Mouse (Mus musculus) liver, adult (tissue): Measurements from ENCODE around the gene Nfix.

Experiments used
- GATA4 ChIP-seq: IDR thresholded peaks from 2 replicates; pipeline ENCODE4 v1.6.1; 2014; ENCODE audit warnings: mild to moderate bottlenecking, low read length; ENCODE audit not compliant: insufficient replicate concordance

The Nfix gene

GRCm38 (mm10) chr8:84837149-84837911 lies 37.2 kb upstream of the Nfix start:
- no peak for TF ChIP-seq GATA4

DNA sequence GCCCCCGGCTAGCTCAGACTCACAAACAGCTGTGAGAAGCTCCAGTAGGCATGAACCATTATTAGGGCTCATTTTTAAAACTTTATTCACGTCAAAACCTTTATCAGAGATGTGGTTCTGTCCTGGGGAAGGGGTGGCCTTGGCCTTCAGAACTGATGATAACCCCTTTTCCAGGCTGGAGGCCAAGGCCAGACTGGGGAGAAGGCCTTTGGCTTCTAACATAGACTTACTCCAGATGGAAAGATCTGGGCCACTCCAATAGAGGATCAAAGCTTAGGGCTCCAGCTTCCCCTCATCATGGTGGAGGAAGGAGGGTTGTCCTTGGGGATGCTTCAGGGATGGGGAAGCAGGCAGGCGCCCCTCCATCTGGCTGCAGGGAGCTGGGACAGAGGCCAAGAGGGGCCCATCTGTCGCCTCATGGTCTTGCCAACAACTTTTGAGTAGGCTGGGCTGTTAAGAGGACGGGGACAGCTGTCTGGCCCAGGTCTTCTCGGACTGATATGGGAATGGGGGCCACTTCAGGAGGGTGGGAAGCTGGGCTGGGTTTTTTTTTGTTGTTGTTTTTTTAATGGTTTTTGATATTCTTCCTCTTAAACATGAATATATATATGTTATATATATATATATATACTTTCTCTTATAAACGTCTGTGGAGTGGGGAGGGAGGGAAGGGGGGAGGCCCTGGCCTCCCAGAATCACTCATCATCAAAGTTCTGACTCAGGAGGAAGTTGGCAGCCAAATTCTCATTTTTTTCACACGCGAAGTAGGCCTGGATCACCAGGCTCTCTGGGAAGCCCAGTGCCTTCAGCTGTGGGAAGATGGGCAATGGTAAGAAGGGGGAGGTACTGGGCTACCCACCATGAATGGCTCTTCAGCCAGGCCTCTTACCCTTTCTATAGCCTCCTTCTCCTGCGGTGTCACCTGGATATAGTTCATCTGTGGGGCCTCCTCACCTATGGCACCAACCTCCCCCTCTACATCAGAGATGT lies 35.0 kb upstream of the Nfix start:
- no peak for TF ChIP-seq GATA4

GRCm38 (mm10) chr8:84834002-84834865 lies 34.1 kb upstream of the Nfix start:
- TF ChIP-seq GATA4: no peak

DNA sequence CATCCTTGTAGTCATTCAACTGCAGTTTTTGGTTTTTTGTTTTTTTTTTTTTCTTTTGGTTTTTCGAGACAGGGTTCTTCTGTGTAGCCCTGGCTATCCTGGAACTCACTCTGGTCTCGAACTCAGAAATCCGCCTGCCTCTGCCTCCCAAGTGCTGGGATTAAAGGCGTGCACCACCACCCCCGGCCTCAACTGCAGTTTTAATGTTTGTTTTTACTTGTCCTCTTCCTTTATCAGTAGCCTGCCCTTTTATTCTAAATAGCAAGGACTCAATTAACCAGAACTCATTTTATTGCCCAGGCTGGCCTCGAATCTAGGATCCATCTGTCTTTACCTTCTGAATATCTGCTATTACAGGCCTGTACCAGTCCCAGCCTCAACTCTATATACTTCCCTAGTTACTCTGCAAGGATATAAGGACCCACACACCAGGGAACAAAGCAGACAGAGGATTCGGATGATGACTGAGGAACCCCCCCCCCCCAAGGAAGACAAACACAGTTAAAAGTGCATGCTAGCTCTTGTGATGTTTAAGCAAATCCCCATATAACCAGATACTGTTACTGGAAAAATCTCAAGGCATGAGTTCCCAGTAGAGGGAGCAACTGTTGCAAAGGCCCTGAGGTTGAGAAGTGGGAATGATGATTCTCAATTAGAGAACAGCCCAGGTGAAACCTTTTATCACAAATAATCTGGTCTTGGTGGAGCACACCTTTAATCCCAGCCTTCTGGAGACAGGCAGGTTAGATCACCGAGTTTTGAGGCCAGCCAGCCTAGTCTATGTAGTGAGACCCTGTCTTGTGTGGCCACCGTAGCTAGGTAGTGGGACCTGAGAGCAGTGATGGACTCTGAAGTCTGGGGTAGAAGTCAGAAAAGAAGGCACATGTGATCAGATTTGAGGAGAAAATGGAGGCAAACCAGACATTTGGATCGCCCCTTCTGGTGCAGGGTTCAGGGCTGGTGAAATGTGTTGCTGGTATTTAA lies 32.9 kb upstream of the Nfix start:
- TF ChIP-seq GATA4: no peak

GRCm38 (mm10) chr8:84832034-84832717 lies 32.0 kb upstream of the Nfix start:
- no peak for TF ChIP-seq GATA4

DNA sequence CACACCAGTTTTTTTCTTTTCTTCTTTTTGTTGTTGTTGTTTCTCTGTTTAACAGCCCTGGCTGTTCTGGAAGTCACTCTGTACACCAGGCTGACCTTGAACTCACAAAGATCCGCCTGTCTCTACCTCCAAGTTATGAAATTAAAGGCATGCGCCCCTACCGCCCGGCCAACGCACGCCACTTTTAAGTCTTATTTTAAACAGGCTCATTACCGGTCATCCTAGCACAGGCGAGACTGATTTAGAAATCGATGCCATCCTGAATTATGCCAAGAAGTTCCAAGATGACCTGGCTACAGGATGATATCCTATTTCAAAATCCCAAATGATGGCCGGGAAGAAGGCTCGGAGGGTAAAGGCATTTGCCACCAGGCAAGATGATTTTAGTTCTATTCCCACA lies 31.3 kb upstream of the Nfix start, which contains the start of gene Gadd45gip1:
TSS of gene Gadd45gip1 (plus strand) at position 33 of the 400 bp plus-strand sequence.
- no peak for TF ChIP-seq GATA4

DNA sequence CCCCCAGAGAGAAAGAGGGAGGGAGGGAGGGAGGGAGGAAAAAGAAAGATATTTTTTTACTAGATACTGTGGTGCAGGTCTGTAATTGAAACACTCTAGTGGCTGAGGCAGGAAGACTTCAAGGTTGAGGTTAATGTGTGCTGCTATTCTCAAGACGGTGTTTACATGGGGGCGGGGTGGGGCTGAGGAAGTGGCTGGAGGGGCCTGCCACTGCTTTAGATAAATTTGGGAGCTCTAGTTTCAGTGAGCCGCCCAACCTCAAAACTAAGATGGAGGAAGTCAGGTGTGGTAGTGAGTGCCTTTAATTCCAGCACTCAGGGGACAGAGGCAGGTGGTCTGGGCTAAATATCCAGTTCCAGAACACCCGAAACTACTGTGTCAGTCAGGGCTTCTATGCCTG lies 25.5 kb upstream of the Nfix start:
- TF ChIP-seq GATA4: no peak

GRCm38 (mm10) chr8:84823653-84824052 lies 23.5 kb upstream of the Nfix start:
- no peak for TF ChIP-seq GATA4

- TF ChIP-seq GATA4: no peak
Measured at GRCm38 (mm10) chr8:84822723-84823122, 22.6 kb upstream of the Nfix start, which contains the start of gene Dand5. Gene Dand5, minus strand, starts transcription at chr8:84822823.

- TF ChIP-seq GATA4: no peak
Measured at GRCm38 (mm10) chr8:84816117-84816516, 16.0 kb upstream of the Nfix start.

GRCm38 (mm10) chr8:84815547-84815946 lies 15.4 kb upstream of the Nfix start:
- no peak for TF ChIP-seq GATA4

DNA sequence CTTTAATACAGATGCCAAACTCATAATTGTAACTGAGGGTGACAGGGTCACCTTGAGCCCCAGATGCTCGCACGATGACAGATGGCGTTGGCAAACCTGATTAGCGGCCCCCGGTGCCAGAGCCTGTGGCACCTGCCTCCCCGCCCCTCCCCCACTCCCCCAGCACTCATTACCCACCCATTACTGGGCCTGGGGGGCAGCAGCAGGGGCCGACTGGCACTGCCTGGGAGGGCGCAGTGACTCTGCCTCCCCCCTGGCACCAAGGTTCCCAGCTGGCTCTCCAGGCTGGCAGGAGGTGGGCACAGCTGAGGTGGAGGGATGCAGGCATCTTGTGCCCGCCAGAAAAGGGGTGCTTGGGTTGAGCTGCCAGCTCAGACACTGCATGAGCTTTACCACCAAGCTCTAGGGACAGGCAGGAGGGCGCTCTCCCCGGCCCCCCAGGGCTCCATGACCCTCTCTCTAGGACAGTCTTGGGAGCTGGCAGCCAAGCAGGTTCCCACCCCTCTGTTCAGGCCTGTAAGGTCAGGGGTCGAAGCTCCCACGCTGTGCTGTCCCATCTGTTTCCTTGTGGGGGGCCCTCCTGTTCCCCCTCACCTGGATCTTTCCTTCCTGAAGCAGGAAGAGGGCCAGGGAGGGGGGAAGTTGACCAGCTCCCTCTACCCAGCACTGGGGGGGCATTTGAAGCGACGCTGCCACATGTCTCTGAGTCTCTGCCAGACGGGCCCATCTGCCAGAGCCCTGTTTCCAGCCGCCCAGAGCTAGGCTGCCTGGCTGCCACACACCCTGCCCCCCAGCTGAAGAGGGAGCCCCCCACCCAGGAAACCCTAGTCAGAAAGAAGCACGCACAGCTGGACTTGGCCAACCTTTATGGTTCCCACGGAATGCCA lies 14.7 kb upstream of the Nfix start:
- no peak for TF ChIP-seq GATA4

GRCm38 (mm10) chr8:84814240-84814554 lies 14.1 kb upstream of the Nfix start:
- no peak for TF ChIP-seq GATA4

GRCm38 (mm10) chr8:84813830-84814229 lies 13.7 kb upstream of the Nfix start:
- no peak for TF ChIP-seq GATA4
